Mouse (Mus musculus) cerebellum, adult 18-20 months (tissue): Measurements from ENCODE around the gene 4931417E11Rik.

Source experiments
- DNase-seq, 2 experiments: peaks; one replicate each; pipeline ENCODE4 v3.0.0; 2021

Gene 4931417E11Rik

GRCm38 (mm10) chr6:73469567-73469966 is at the start of gene 4931417E11Rik:
Gene 4931417E11Rik, minus strand, starts transcription at chr6:73469667.
- DNase-seq: no peak

GRCm38 (mm10) chr6:73517818-73518396 is 48.4 kb upstream of the 4931417E11Rik start:
- peak; percentile 76 to 84 for DNase-seq

GRCm38 (mm10) chr6:73512907-73513306 is 43.4 kb upstream of the 4931417E11Rik start:
- no peak for DNase-seq

- no peak for DNase-seq
These were observed 30.2 kb upstream of the 4931417E11Rik start for GRCm38 (mm10) chr6:73499631-73500030.

GRCm38 (mm10) chr6:73497321-73497720 is 27.9 kb upstream of the 4931417E11Rik start:
- DNase-seq: no peak

GRCm38 (mm10) chr6:73490524-73490923 is 21.1 kb upstream of the 4931417E11Rik start:
- DNase-seq: peak in 1 of 2 experiments; percentile 9

- DNase-seq: no peak
These were observed 16.1 kb upstream of the 4931417E11Rik start for GRCm38 (mm10) chr6:73485616-73486015.

- DNase-seq: no peak
These were observed 3.4 kb downstream of the 4931417E11Rik start for GRCm38 (mm10) chr6:73466084-73466483.

- DNase-seq: no peak
These were observed 6.9 kb downstream of the 4931417E11Rik start for GRCm38 (mm10) chr6:73462543-73462942.

- DNase-seq: no peak
These were observed 35.6 kb downstream of the 4931417E11Rik start for GRCm38 (mm10) chr6:73433912-73434311.

GRCm38 (mm10) chr6:73428618-73429336 is 40.7 kb downstream of the 4931417E11Rik start:
- peak; percentile 24 to 36 for DNase-seq

- DNase-seq: peak; percentile 50 to 63
These were observed 42.1 kb downstream of the 4931417E11Rik start for GRCm38 (mm10) chr6:73427273-73427812.
